Mouse (Mus musculus) neural tube, embryonic 14.5 days (tissue): ENCODE results near the gene Akap2. TPM values are rescaled to one million over a fixed set of nuclear protein-coding genes. Genes with fewer than 3 reads are reported as not detected.

Source experiments
- ATAC-seq: fragments of 200-750 bp; cut with Nextera tagmentation; 2 replicates; pipeline ENCODE4 v1.8.0; 2017; ENCODE audit warnings: low read depth, mild to moderate bottlenecking, moderate TSS enrichment, moderate library complexity
- H3K27ac ChIP-seq: fragments of 300-500 bp; sonication (generic); 2 replicates; pipeline ENCODE4 v1.5.1; 2014; ENCODE audit warnings: low read depth, mild to moderate bottlenecking, control low read depth, low read length, moderate library complexity, mixed read lengths
- H3K27me3 ChIP-seq: fragments of 300-500 bp; sonication (generic); 2 replicates; pipeline ENCODE4 v1.6.1; 2014; ENCODE audit warnings: low read length; ENCODE audit not compliant: control insufficient read depth, insufficient read depth
- H3K36me3 ChIP-seq: fragments of 300-500 bp; sonication (generic); 2 replicates; pipeline ENCODE4 v1.6.1; 2014; ENCODE audit warnings: low read length, mixed read lengths; ENCODE audit not compliant: control insufficient read depth, insufficient read depth
- H3K4me1 ChIP-seq: fragments of 300-500 bp; sonication (generic); 2 replicates; pipeline ENCODE4 v1.6.1; 2014; ENCODE audit warnings: low read length; ENCODE audit not compliant: control insufficient read depth, insufficient read depth
- H3K4me2 ChIP-seq: fragments of 300-500 bp; sonication (generic); 2 replicates; pipeline ENCODE4 v1.6.1; 2014; ENCODE audit warnings: mild to moderate bottlenecking, low read depth, low read length, control low read depth
- H3K4me3 ChIP-seq: fragments of 300-500 bp; sonication (generic); 2 replicates; pipeline ENCODE4 v1.5.1; 2014; ENCODE audit warnings: low read depth, low read length, control low read depth, mixed read lengths
- H3K9ac ChIP-seq: fragments of 300-500 bp; sonication (generic); replicated peaks from 2 replicates; pipeline ENCODE4 v1.6.1; 2014; ENCODE audit warnings: low read depth, mild to moderate bottlenecking, control low read depth, low read length, mixed read lengths
- H3K9me3 ChIP-seq: fragments of 300-500 bp; sonication (generic); 2 replicates; pipeline ENCODE4 v1.6.1; 2016; ENCODE audit warnings: low read length; ENCODE audit not compliant: control insufficient read depth
- WGBS: fragments of 180-500 bp; shearing (Covaris S2); extraction: QIAGEN DNeasy Blood & Tissue Kit; methylation state at CpG from one replicate; pipeline ENCODE4 v1.1.7; 2014; 5-methylcytosine and 5-hydroxymethylcytosine counted together
- polyA plus RNA-seq: library from polyadenylated mRNA; unstranded; fragments of >200 nt; fragmentation: Nextera tagmentation; extraction: Ambion mirVana; gene quantifications from 2 replicates; pipeline ENCODE4 v1.2.1, GENCODE M21; 2014

Akap2 gene
- 8.6 and 12.0 TPM in 2 replicates for polyA plus RNA-seq

DNA sequence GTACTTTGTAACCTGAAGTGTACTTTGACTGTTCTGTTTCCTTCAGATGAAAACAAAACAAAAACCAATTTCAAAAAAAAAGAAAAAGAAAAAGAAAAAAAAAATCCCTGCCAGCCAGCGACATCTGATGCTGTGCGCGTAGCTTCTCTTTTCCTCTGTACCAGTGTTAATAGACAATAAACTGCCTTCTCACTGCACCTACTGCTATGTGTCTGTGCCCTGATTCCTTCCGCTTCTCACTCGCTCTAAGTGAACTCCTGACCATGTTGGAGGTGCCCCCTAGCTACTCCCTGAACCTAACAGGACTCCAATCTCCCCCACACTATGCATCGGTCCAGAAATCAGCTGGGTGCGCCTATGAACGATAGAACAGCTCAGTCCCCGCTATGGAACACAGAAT lies at the start of gene Akap2:
Gene Akap2, plus strand, starts transcription at position 304 of the 400 bp plus-strand sequence.
- Histone ChIP-seq H3K27ac (no peak within 1 kb of the TSS), H3K4me2 (no peak within 1 kb of the TSS), H3K4me1 (no peaks in the 10 kb centered on the region), H3K27me3 (no peaks in the 10 kb centered on the region), H3K9ac (no peak within 1 kb of the TSS), H3K36me3 (no peaks in the 10 kb centered on the region), H3K9me3 (no peaks in the 10 kb centered on the region), H3K4me3 (no peak within 1 kb of the TSS)
- 82% methylated on average over 9 of the region's 9 CpGs for WGBS
- ATAC-seq = no peak

- Histone ChIP-seq H3K4me1 (no peaks in the 10 kb centered on the region), H3K4me3 (no peak overlapping the region), H3K9ac (no peak overlapping the region), H3K36me3 (no peaks in the 10 kb centered on the region), H3K4me2 (no peak overlapping the region), H3K27ac (no peak overlapping the region), H3K27me3 (no peaks in the 10 kb centered on the region), H3K9me3 (no peaks in the 10 kb centered on the region)
- WGBS = 74% methylated on average over 7 of the region's 7 CpGs
- no peak for ATAC-seq
Observed at GRCm38 (mm10) chr4:57670813-57671469, 46.5 kb upstream of the Akap2 start.

DNA sequence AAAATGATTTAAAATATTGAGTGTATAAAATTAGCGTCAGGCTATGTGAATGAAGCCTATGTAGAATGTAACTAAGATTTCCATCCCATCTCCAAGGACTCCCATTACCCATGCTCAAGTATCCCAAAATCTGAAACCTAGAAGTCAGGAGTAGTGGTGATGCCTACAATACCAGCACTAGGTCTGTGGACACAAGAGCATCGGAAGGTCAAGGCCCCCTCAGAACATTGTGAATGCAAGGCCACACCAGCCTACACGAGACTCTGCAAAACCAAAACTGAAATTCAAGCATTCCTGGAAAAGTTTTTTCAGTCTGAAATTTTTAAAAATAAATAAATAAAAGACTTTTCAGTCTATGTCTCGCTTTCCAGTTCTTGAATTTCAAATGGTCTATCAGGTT lies 44.9 kb upstream of the Akap2 start:
- H3K36me3 ChIP-seq = no peaks in the 10 kb centered on the region
- H3K4me1 ChIP-seq = no peaks in the 10 kb centered on the region
- 82% methylated on average over 4 of the region's 4 CpGs for WGBS
- H3K4me3 ChIP-seq = no peak overlapping the region
- H3K27ac ChIP-seq = no peak overlapping the region
- H3K27me3 ChIP-seq = no peaks in the 10 kb centered on the region
- no peaks in the 10 kb centered on the region for H3K9me3 ChIP-seq
- H3K4me2 ChIP-seq = no peak overlapping the region
- ATAC-seq = no peak
- no peak overlapping the region for H3K9ac ChIP-seq

- Histone ChIP-seq H3K4me2 (peak overlapping the region; percentile 52), H3K27me3 (no peaks in the 10 kb centered on the region), H3K9ac (peak overlapping the region; percentile 44; the same call in 1 of the 2 replicates), H3K4me3 (0 out of 2 replicates have a peak overlapping the region, but pooled peaks have one; percentile 15), H3K9me3 (no peaks in the 10 kb centered on the region), H3K4me1 (no peaks in the 10 kb centered on the region), H3K36me3 (no peaks in the 10 kb centered on the region), H3K27ac (no peak overlapping the region)
- 15% methylated on average over 12 of the region's 12 CpGs for WGBS
- peak; percentile 80 for ATAC-seq
Observed at GRCm38 (mm10) chr4:57672996-57673906, 44.2 kb upstream of the Akap2 start.

DNA sequence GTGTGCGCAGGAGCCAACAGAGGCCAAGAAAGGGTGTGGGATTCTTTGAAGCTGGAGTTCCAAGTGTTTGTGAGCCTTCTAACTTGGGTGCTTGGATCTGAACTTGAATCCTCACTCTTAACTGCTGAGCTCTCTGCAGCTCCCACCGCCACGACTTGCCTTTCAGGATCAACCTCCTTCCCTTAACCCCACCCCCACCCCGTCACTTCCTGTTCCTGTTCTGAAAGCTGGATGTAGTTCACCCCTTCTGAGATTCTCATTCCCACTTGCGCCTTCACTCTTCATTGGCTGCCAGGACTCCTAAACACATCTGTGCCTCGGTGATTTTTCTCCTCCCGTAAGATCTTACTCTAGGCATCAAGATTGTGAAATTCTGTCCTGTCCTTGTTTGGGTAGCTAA lies 43.1 kb upstream of the Akap2 start:
- Histone ChIP-seq H3K4me3 (no peak overlapping the region), H3K27me3 (no peaks in the 10 kb centered on the region), H3K27ac (no peak overlapping the region), H3K4me1 (no peaks in the 10 kb centered on the region), H3K9ac (no peak overlapping the region), H3K4me2 (no peak overlapping the region), H3K9me3 (no peaks in the 10 kb centered on the region), H3K36me3 (no peaks in the 10 kb centered on the region)
- no peak for ATAC-seq
- WGBS = 83% methylated on average over 7 of the region's 7 CpGs

- ATAC-seq = peak; percentile 54
- H3K9ac ChIP-seq = 0 out of 2 replicates have a peak overlapping the region, but pooled peaks have one; percentile 9
- no peak overlapping the region for H3K27ac ChIP-seq
Observed at GRCm38 (mm10) chr4:57675387-57675786, 42.1 kb upstream of the Akap2 start.

GRCm38 (mm10) chr4:57677916-57678315 lies 39.5 kb upstream of the Akap2 start:
- WGBS = 85% methylated on average over 12 of the region's 12 CpGs
- ATAC-seq = no peak

More at GRCm38 (mm10) chr4:57675387-57675786, 42.1 kb upstream of the Akap2 start:
- Histone ChIP-seq H3K4me3 (0 out of 2 replicates have a peak overlapping the region, but pooled peaks have one; percentile 9), H3K9me3 (no peaks in the 10 kb centered on the region), H3K36me3 (no peaks in the 10 kb centered on the region), H3K4me1 (no peaks in the 10 kb centered on the region), H3K27me3 (no peaks in the 10 kb centered on the region), H3K4me2 (peak overlapping the region; percentile 30; the same call in 1 of the 2 replicates)
- 3% methylated on average over 13 of the region's 13 CpGs for WGBS

DNA sequence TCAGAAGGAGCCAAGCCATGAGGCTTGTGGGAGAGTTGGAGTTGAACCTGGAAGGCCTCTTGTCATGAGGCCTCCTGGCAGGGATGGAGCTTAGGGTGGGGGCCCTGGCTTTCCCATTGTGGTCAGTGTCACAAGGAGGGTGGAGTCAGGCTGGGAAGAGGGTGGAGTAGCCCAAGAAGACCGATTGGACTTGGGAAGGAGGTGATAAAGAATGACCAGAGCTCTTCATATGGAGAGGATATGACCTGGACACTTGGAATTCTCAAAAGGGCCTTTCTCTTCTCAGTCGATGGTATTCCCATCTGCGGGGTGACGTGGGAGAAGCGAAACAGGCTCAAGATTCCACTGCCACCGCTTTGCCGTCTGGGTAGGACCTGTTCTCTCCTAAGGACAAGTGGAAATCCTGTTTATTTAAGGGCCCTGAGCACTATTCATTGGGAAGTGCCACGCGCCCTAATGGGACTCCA lies 38.4 kb upstream of the Akap2 start:
- no peak overlapping the region for H3K27ac ChIP-seq
- no peak overlapping the region for H3K9ac ChIP-seq
- H3K36me3 ChIP-seq = no peaks in the 10 kb centered on the region
- H3K27me3 ChIP-seq = no peaks in the 10 kb centered on the region
- no peak overlapping the region for H3K4me3 ChIP-seq
- H3K4me2 ChIP-seq = no peak overlapping the region
- ATAC-seq = no peak
- no peaks in the 10 kb centered on the region for H3K4me1 ChIP-seq
- H3K9me3 ChIP-seq = no peaks in the 10 kb centered on the region
- WGBS = 84% methylated on average over 9 of the region's 9 CpGs

More at GRCm38 (mm10) chr4:57677916-57678315, 39.5 kb upstream of the Akap2 start:
- Histone ChIP-seq H3K36me3 (no peaks in the 10 kb centered on the region), H3K27ac (no peak overlapping the region), H3K4me2 (no peak overlapping the region), H3K9ac (no peak overlapping the region), H3K9me3 (no peaks in the 10 kb centered on the region), H3K4me1 (no peaks in the 10 kb centered on the region), H3K27me3 (no peaks in the 10 kb centered on the region), H3K4me3 (no peak overlapping the region)

DNA sequence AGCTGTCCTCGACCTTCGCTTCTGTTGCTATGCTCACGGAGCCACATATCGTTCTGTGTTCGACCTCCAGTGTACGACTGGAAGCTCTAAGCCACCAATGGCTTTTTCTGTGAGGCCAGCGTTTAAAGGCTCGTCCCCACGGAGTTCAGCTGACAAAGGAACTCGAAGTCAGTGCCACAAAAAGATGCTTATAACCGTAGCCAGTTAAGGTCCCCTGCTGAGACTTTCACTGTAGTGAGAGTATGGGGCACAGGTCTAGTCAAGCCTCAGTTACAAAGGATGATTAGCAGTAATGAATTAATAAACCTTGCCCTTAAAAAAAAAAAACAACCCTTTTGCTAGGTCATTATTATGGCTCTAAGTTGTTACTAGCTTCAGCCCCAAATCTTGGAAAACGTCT lies 37.3 kb upstream of the Akap2 start:
- Histone ChIP-seq H3K9ac (no peak overlapping the region), H3K4me1 (no peaks in the 10 kb centered on the region), H3K27ac (no peak overlapping the region), H3K27me3 (no peaks in the 10 kb centered on the region), H3K4me3 (no peak overlapping the region), H3K36me3 (no peaks in the 10 kb centered on the region), H3K9me3 (no peaks in the 10 kb centered on the region), H3K4me2 (no peak overlapping the region)
- ATAC-seq = no peak
- 48% methylated on average over 12 of the region's 12 CpGs for WGBS
